Mouse (Mus musculus): ENCODE measurements around the gene Trabd2b. TPM values are rescaled to one million over a fixed set of nuclear protein-coding genes. Genes with fewer than 3 reads are reported as not detected.

Gene Trabd2b
- polyA plus RNA-seq, 1 experiment from 2014 or later, result 0.56 TPM

GRCm38 (mm10) chr4:114415925-114416645 lies 9.6 kb downstream of the Trabd2b start:
- H3K4me1 ChIP-seq, result 0 out of 2 replicates have a peak, but pooled peaks cover 3% of the 10 kb centered on the region
- peak; percentile 55; the same call in 1 of the 2 replicates for ATAC-seq (ENCODE audit: low FRiP score)
- no peak overlapping the region for H3K4me3 ChIP-seq (replicated peaks)
- H3K9ac ChIP-seq (replicated peaks), result no peak overlapping the region
- peak overlapping the region; percentile 16; the same call in 1 of the 2 replicates for H3K4me2 ChIP-seq
- H3K9me3 ChIP-seq (replicated peaks), result no peaks in the 10 kb centered on the region
- H3K36me3 ChIP-seq, result no peaks in the 10 kb centered on the region
- WGBS, result 40% methylated on average over 16 of the region's 16 CpGs
- H3K27ac ChIP-seq (replicated peaks), result no peak overlapping the region
- H3K27me3 ChIP-seq (replicated peaks), result no peaks in the 10 kb centered on the region; the same call in 1 of the 2 replicates

GRCm38 (mm10) chr4:114420154-114420553 lies 13.6 kb downstream of the Trabd2b start:
- 88% methylated on average over 2 of the region's 2 CpGs for WGBS
- Histone ChIP-seq H3K4me3 (replicated peaks) (no peak overlapping the region), H3K4me1 (0 out of 2 replicates have a peak, but pooled peaks cover 3% of the 10 kb centered on the region), H3K9ac (replicated peaks) (no peak overlapping the region), H3K9me3 (replicated peaks) (no peaks in the 10 kb centered on the region), H3K36me3 (no peaks in the 10 kb centered on the region), H3K4me2 (no peak overlapping the region), H3K27ac (replicated peaks) (no peak overlapping the region), H3K27me3 (replicated peaks) (no peaks in the 10 kb centered on the region; the same call in 1 of the 2 replicates)
- ATAC-seq (ENCODE audit: low FRiP score), result no peak

GRCm38 (mm10) chr4:114423084-114423483 lies 16.6 kb downstream of the Trabd2b start:
- Histone ChIP-seq H3K27me3 (replicated peaks) (no peaks in the 10 kb centered on the region), H3K4me2 (no peak overlapping the region), H3K9ac (replicated peaks) (no peak overlapping the region), H3K36me3 (no peaks in the 10 kb centered on the region), H3K27ac (replicated peaks) (no peak overlapping the region), H3K4me1 (no peaks in the 10 kb centered on the region; the same call in 1 of the 2 replicates), H3K9me3 (replicated peaks) (no peaks in the 10 kb centered on the region), H3K4me3 (replicated peaks) (no peak overlapping the region)
- 53% methylated on average over 6 of the region's 6 CpGs for WGBS
- no peak for ATAC-seq (ENCODE audit: low FRiP score)

GRCm38 (mm10) chr4:114425808-114426207 lies 19.3 kb downstream of the Trabd2b start:
- Histone ChIP-seq H3K27me3 (replicated peaks) (no peaks in the 10 kb centered on the region), H3K9me3 (replicated peaks) (no peaks in the 10 kb centered on the region), H3K27ac (replicated peaks) (no peak overlapping the region), H3K36me3 (no peaks in the 10 kb centered on the region), H3K4me1 (no peaks in the 10 kb centered on the region; the same call in 1 of the 2 replicates), H3K4me2 (no peak overlapping the region), H3K4me3 (replicated peaks) (no peak overlapping the region), H3K9ac (replicated peaks) (no peak overlapping the region)
- no peak for ATAC-seq (ENCODE audit: low FRiP score)
- WGBS, result 37% methylated on average over 5 of the region's 5 CpGs

GRCm38 (mm10) chr4:114432742-114433141 lies 26.2 kb downstream of the Trabd2b start:
- H3K27ac ChIP-seq (replicated peaks), result no peak overlapping the region
- 93% methylated on average over 2 of the region's 2 CpGs for WGBS
- no peak for ATAC-seq (ENCODE audit: low FRiP score)
- H3K36me3 ChIP-seq, result no peaks in the 10 kb centered on the region
- no peaks in the 10 kb centered on the region for H3K4me1 ChIP-seq
- no peak overlapping the region for H3K4me2 ChIP-seq
- no peaks in the 10 kb centered on the region for H3K27me3 ChIP-seq (replicated peaks)
- H3K4me3 ChIP-seq (replicated peaks), result no peak overlapping the region
- no peaks in the 10 kb centered on the region for H3K9me3 ChIP-seq (replicated peaks)
- no peak overlapping the region for H3K9ac ChIP-seq (replicated peaks)

GRCm38 (mm10) chr4:114433440-114433839 lies 26.9 kb downstream of the Trabd2b start:
- Histone ChIP-seq H3K4me1 (no peaks in the 10 kb centered on the region), H3K4me2 (no peak overlapping the region), H3K9ac (replicated peaks) (no peak overlapping the region), H3K9me3 (replicated peaks) (no peaks in the 10 kb centered on the region), H3K27ac (replicated peaks) (no peak overlapping the region), H3K27me3 (replicated peaks) (no peaks in the 10 kb centered on the region), H3K36me3 (no peaks in the 10 kb centered on the region), H3K4me3 (replicated peaks) (no peak overlapping the region)
- 73% methylated on average over 1 of the region's 1 CpGs for WGBS
- ATAC-seq (ENCODE audit: low FRiP score), result no peak

- Histone ChIP-seq H3K4me3 (replicated peaks) (no peak overlapping the region), H3K9ac (replicated peaks) (no peak overlapping the region), H3K36me3 (no peaks in the 10 kb centered on the region), H3K4me1 (no peaks in the 10 kb centered on the region), H3K27ac (replicated peaks) (no peak overlapping the region), H3K27me3 (replicated peaks) (no peaks in the 10 kb centered on the region), H3K9me3 (replicated peaks) (no peaks in the 10 kb centered on the region), H3K4me2 (no peak overlapping the region)
- ATAC-seq (ENCODE audit: low FRiP score), result no peak
- WGBS, result 81% methylated on average over 1 of the region's 1 CpGs
Observed at GRCm38 (mm10) chr4:114434766-114435165, 28.2 kb downstream of the Trabd2b start.

DNA sequence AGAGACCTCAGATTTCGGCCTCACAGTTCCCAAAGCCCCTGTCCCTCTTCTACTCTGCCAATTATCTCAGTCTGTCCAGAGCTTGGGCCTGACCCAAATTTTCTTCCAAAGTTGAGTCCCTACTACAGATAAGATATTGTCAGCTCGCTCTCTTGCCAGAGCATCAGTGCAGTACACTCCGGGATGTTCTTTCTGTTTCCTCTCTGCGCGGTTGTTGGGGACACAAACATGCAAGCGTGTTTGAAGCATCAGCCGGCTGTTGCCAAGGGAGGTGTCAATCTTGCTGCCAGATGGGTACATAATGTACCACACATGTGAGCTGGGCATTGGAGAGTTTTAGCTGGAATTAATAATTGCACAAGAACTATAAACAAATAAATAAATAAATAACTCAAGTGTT lies 28.9 kb downstream of the Trabd2b start:
- Histone ChIP-seq H3K36me3 (no peaks in the 10 kb centered on the region), H3K4me2 (no peak overlapping the region), H3K27me3 (replicated peaks) (no peaks in the 10 kb centered on the region), H3K9ac (replicated peaks) (no peak overlapping the region), H3K27ac (replicated peaks) (no peak overlapping the region), H3K4me1 (no peaks in the 10 kb centered on the region), H3K9me3 (replicated peaks) (no peaks in the 10 kb centered on the region), H3K4me3 (replicated peaks) (no peak overlapping the region)
- WGBS, result 88% methylated on average over 7 of the region's 7 CpGs
- ATAC-seq (ENCODE audit: low FRiP score), result no peak

DNA sequence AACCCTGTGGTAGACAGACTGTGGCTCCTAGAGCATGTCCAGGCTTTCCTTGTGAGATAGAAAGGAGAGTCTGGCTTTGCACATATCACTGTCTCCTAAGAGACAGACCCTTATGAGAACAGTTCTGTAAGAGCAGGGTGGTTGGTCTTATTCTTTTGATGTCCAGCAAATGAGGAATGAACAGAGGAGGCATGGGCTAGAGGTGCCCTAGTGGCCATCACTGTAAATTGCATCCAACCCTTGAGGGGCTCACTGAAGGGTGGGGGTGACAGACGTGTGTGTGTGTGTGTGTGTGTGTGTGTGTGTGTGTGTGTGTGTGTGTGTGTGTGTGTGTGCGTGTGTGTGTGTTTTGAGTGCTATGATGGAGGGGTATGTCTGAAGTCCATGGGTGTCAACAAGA lies 32.2 kb downstream of the Trabd2b start:
- no peaks in the 10 kb centered on the region for H3K27me3 ChIP-seq (replicated peaks)
- ATAC-seq (ENCODE audit: low FRiP score), result no peak
- H3K9me3 ChIP-seq (replicated peaks), result no peaks in the 10 kb centered on the region
- H3K27ac ChIP-seq (replicated peaks), result no peak overlapping the region
- no peak overlapping the region for H3K9ac ChIP-seq (replicated peaks)
- 70% methylated on average over 2 of the region's 2 CpGs for WGBS
- H3K4me1 ChIP-seq, result no peaks in the 10 kb centered on the region
- no peak overlapping the region for H3K4me2 ChIP-seq
- no peak overlapping the region for H3K4me3 ChIP-seq (replicated peaks)
- H3K36me3 ChIP-seq, result no peaks in the 10 kb centered on the region

- no peak overlapping the region for H3K27ac ChIP-seq (replicated peaks)
- ATAC-seq (ENCODE audit: low FRiP score), result no peak
- no peaks in the 10 kb centered on the region for H3K4me1 ChIP-seq
- no peaks in the 10 kb centered on the region for H3K36me3 ChIP-seq
- 41% methylated on average over 2 of the region's 2 CpGs for WGBS
- no peak overlapping the region for H3K4me2 ChIP-seq
- H3K9me3 ChIP-seq (replicated peaks), result no peaks in the 10 kb centered on the region
- no peak overlapping the region for H3K9ac ChIP-seq (replicated peaks)
- H3K4me3 ChIP-seq (replicated peaks), result no peak overlapping the region
- H3K27me3 ChIP-seq (replicated peaks), result no peaks in the 10 kb centered on the region
Observed at GRCm38 (mm10) chr4:114442186-114442585, 35.7 kb downstream of the Trabd2b start.

DNA sequence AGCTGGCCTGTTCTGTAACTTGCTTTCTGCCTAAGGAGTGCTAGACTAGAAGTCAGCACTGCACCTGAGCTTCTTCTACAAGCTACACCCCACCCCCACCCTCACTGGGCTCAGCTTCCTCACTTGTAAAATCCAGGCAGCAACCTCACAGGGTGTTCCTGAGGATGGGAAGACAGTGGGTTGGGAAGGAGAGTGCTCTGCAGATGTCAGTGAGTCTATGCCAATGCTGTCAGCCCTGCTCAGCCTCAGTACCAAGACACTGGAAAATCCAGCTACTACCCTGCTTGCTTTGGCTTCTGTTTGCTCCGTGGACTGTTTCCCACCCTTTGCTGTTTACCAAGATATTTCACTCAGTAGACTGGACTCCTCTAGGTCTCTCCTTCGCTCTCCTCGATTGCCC lies 36.1 kb downstream of the Trabd2b start:
- no peaks in the 10 kb centered on the region for H3K4me1 ChIP-seq
- no peaks in the 10 kb centered on the region for H3K36me3 ChIP-seq
- H3K9ac ChIP-seq (replicated peaks), result no peak overlapping the region
- H3K4me2 ChIP-seq, result no peak overlapping the region
- WGBS, result 82% methylated on average over 3 of the region's 3 CpGs
- H3K4me3 ChIP-seq (replicated peaks), result no peak overlapping the region
- no peaks in the 10 kb centered on the region for H3K27me3 ChIP-seq (replicated peaks)
- no peak overlapping the region for H3K27ac ChIP-seq (replicated peaks)
- no peaks in the 10 kb centered on the region for H3K9me3 ChIP-seq (replicated peaks)
- ATAC-seq (ENCODE audit: low FRiP score), result no peak

GRCm38 (mm10) chr4:114448393-114449052 lies 42.0 kb downstream of the Trabd2b start:
- H3K27ac ChIP-seq (replicated peaks), result no peak overlapping the region
- H3K4me1 ChIP-seq, result no peaks in the 10 kb centered on the region
- H3K4me3 ChIP-seq (replicated peaks), result no peak overlapping the region
- WGBS, result 81% methylated on average over 9 of the region's 9 CpGs
- no peaks in the 10 kb centered on the region for H3K27me3 ChIP-seq (replicated peaks)
- H3K9ac ChIP-seq (replicated peaks), result no peak overlapping the region
- H3K36me3 ChIP-seq, result no peaks in the 10 kb centered on the region
- no peaks in the 10 kb centered on the region for H3K9me3 ChIP-seq (replicated peaks)
- no peak for ATAC-seq (ENCODE audit: low FRiP score)
- H3K4me2 ChIP-seq, result no peak overlapping the region
